15 mouse cellular contexts compared by ENCODE assay signal in genomic region chr1:161765932-161766331, GRCm38 (mm10). TPM values are rescaled to one million over a fixed set of nuclear protein-coding genes. Genes with fewer than 3 reads are reported as not detected.
DNase-seq lines count a peak whose midpoint lies in the region; ATAC-seq lines count a peak whose summit lies in the region.
"Had no signal": no experiment of that assay in that cellular context is flagged by ENCODE, and none has a peak within 500 bp of the region (broad histone marks: within the 10 kb centered on the region; RNA-seq: fewer than 3 reads in every experiment).

No protein-coding gene starts in this region.

- no peak overlapping the region for H3K4me3 ChIP-seq in heart, embryonic 16.5 days (ENCODE audit: low read length)
- H3K4me3 ChIP-seq in hindbrain, embryonic 11.5 days (ENCODE audit: low read depth, low read length): no peak overlapping the region
- H3K4me3 ChIP-seq: neural tube, embryonic 13.5 days had no signal

- H3K9me3 ChIP-seq in heart, embryonic 16.5 days (replicated peaks; ENCODE audit: control insufficient read depth, low read length): no peaks in the 10 kb centered on the region
- no peaks in the 10 kb centered on the region for H3K9me3 ChIP-seq in hindbrain, embryonic 11.5 days (ENCODE audit: control insufficient read depth, low read length)
- H3K9me3 ChIP-seq: neural tube, embryonic 13.5 days had no signal

- H3K4me1 ChIP-seq in heart, embryonic 16.5 days (ENCODE audit: control insufficient read depth, insufficient read depth, low read length): no peaks in the 10 kb centered on the region
- H3K4me1 ChIP-seq in hindbrain, embryonic 11.5 days (replicated peaks; ENCODE audit: control insufficient read depth, insufficient read depth, low read length): no peaks in the 10 kb centered on the region
- H3K4me1 ChIP-seq: neural tube, embryonic 13.5 days had no signal

- no peaks in the 10 kb centered on the region for H3K27me3 ChIP-seq in heart, embryonic 16.5 days (ENCODE audit: control insufficient read depth, insufficient read depth, low read length)
- no peaks in the 10 kb centered on the region for H3K27me3 ChIP-seq in hindbrain, embryonic 11.5 days (ENCODE audit: control insufficient read depth, insufficient read depth, low read length)
- H3K27me3 ChIP-seq: neural tube, embryonic 13.5 days had no signal

- H3K4me2 ChIP-seq in heart, embryonic 16.5 days (ENCODE audit: low read depth, low read length): no peak overlapping the region
- H3K4me2 ChIP-seq in hindbrain, embryonic 11.5 days (replicated peaks; ENCODE audit: low read depth, low read length): no peak overlapping the region
- H3K4me2 ChIP-seq: midbrain, embryonic 11.5 days; neural tube, embryonic 13.5 days had no signal

- WGBS in heart, embryonic 16.5 days: 35% methylated on average over 5 of the region's 5 CpGs
- 46% methylated on average over 5 of the region's 5 CpGs for WGBS in hindbrain, embryonic 11.5 days

- no peak for DNase-seq in heart, adult 8-10 months (ENCODE audit: low spot score)
- DNase-seq in induced T-regulatory cell, adult 2 months (ENCODE audit: low read depth): peak; percentile 86
- peak; percentile 43 to 44 for DNase-seq in spleen, postnatal 36 days (ENCODE audit: low spot score in 2 of 2)
- DNase-seq in thymus, postnatal 36 days: peak; percentile 62 to 77
- no peak for DNase-seq in right cerebral cortex, postnatal 25 days
- DNase-seq in hindbrain, embryonic 11.5 days (ENCODE audit: low spot score): no peak
- DNase-seq: adrenal gland, adult 2 months; cerebellum, adult 9-11 months; kidney, adult 11 months had no signal

- H3K9ac ChIP-seq in heart, embryonic 16.5 days (ENCODE audit: low read length): no peak overlapping the region
- H3K9ac ChIP-seq in hindbrain, embryonic 11.5 days (ENCODE audit: low read depth, low read length): no peak overlapping the region
- H3K9ac ChIP-seq: neural tube, embryonic 13.5 days had no signal

- H3K36me3 ChIP-seq in heart, embryonic 16.5 days (ENCODE audit: control insufficient read depth, insufficient read depth): no peaks in the 10 kb centered on the region
- H3K36me3 ChIP-seq in hindbrain, embryonic 11.5 days (ENCODE audit: control insufficient read depth, insufficient read depth, low read length): no peaks in the 10 kb centered on the region
- H3K36me3 ChIP-seq: neural tube, embryonic 13.5 days had no signal

- no peak overlapping the region for H3K27ac ChIP-seq in heart, embryonic 16.5 days (ENCODE audit: low read length)
- H3K27ac ChIP-seq in hindbrain, embryonic 11.5 days (ENCODE audit: low read depth, low read length): no peak overlapping the region
- H3K27ac ChIP-seq: neural tube, embryonic 13.5 days had no signal

- ATAC-seq in heart, embryonic 16.5 days (replicated peaks; ENCODE audit: extremely low read depth, insufficient read depth, low FRiP score): 0 out of 2 replicates have a peak, but pooled peaks have one; percentile 37
- ATAC-seq in hindbrain, embryonic 11.5 days (ENCODE audit: low FRiP score): no peak
- no peak for ATAC-seq in granulocyte monocyte progenitor cell, adult 5-6 weeks (replicated peaks; ENCODE audit: poor library complexity, severe bottlenecking)

RNA-seq across cellular contexts. Expression of gene Fasl, which starts 22.4 kb away (rescaled TPM):
- 0.12 and 0.43 TPM in 2 replicates for polyA plus RNA-seq in heart, embryonic 16.5 days (2015; fragmentation: Nextera tagmentation; extraction: Ambion mirVana)
- total RNA-seq in heart, adult 8-10 months (2022): not detected
- not detected in 2 replicates for polyA plus RNA-seq in hindbrain, embryonic 11.5 days (2014; fragmentation: Nextera tagmentation; extraction: Ambion mirVana)
- total RNA-seq in granulocyte monocyte progenitor cell, adult 5-6 weeks (2014; fragmentation: Nextera tagmentation): not detected in 2 replicates
- total RNA-seq in granulocyte monocyte progenitor cell, adult 5-6 weeks (2017): not detected in 2 replicates
- total RNA-seq: adrenal gland, adult 2 months; heart, postnatal 10 days had no signal
- polyA plus RNA-seq: adrenal gland, adult 2 months; erythroblast, embryonic 14.5 days had no signal

Comparison
In these comparisons a context has a peak if more than half of its experiments do, and no peak if none do; other contexts are left out.
1. DNase-seq: peak in induced T-regulatory cell, adult 2 months (single experiment), spleen, postnatal 36 days (2 of 2) and thymus, postnatal 36 days (2 of 2); none in heart, adult 8-10 months (single experiment), right cerebral cortex, postnatal 25 days (single experiment) and hindbrain, embryonic 11.5 days (single experiment).